Mouse (Mus musculus) G1E (cell line): ENCODE measurements around the gene Etnk2. TPM values are rescaled to one million over a fixed set of nuclear protein-coding genes. Genes with fewer than 3 reads are reported as not detected.

Experiments used
- ATAC-seq: 2 replicates; pipeline ENCODE4 v1.8.0; 2016; ENCODE audit warnings: mild to moderate bottlenecking; ENCODE audit not compliant: insufficient number of reproducible peaks, poor library complexity, low FRiP score, severe bottlenecking; ENCODE audit errors: extremely low read depth
- DNase-seq: peaks from one replicate; pipeline ENCODE4 v3.0.0; 2012; ENCODE audit warnings: low spot score
- H3K27me3 ChIP-seq: 2 replicates; pipeline ENCODE4 v1.6.1; 2012; ENCODE audit warnings: mild to moderate bottlenecking, low read length, inconsistent platforms; ENCODE audit not compliant: insufficient read depth
- H3K36me3 ChIP-seq: replicated peaks from 2 replicates; pipeline ENCODE3; 2012; ENCODE audit warnings: mild to moderate bottlenecking, inconsistent platforms
- H3K4me1 ChIP-seq: 2 replicates; pipeline ENCODE4 v1.6.1; 2012; ENCODE audit warnings: low read depth, low read length, inconsistent platforms, mixed read lengths; ENCODE audit not compliant: insufficient read depth
- H3K4me3 ChIP-seq: 2 replicates; pipeline ENCODE4 v1.5.1; 2012; ENCODE audit warnings: low read depth, mild to moderate bottlenecking, inconsistent platforms, low read length, moderate library complexity, mixed read lengths
- H3K9me3 ChIP-seq: replicated peaks from 2 replicates; pipeline ENCODE4 v1.6.1; 2012; ENCODE audit warnings: inconsistent platforms
- CTCF ChIP-seq: IDR thresholded peaks from 2 replicates; pipeline ENCODE4 v1.5.1; 2012; ENCODE audit warnings: low read depth, low read length, inconsistent platforms, mixed read lengths
- GATA1 ChIP-seq: IDR thresholded peaks from 2 replicates; pipeline ENCODE4 v1.6.1; 2012; ENCODE audit warnings: borderline replicate concordance, low read length, inconsistent platforms, mixed read lengths
- GATA2 ChIP-seq: IDR thresholded peaks from 2 replicates; pipeline ENCODE4 v1.6.1; 2012; ENCODE audit warnings: low read depth, low read length, inconsistent platforms, borderline replicate concordance
- POLR2AphosphoS5 ChIP-seq: IDR thresholded peaks from 2 replicates; pipeline ENCODE4 v1.6.1; 2012; ENCODE audit warnings: low read depth, low read length, inconsistent platforms; ENCODE audit not compliant: insufficient replicate concordance
- TAL1 ChIP-seq: conservative IDR thresholded peaks from 2 replicates; pipeline ENCODE4 v1.6.1; 2012; ENCODE audit warnings: low read depth, low read length, inconsistent platforms, mixed read lengths
- polyA plus RNA-seq: library from polyadenylated mRNA; stranded (reverse); fragments of >175 nt; gene quantifications from 2 replicates; pipeline ENCODE4 v1.2.3, GENCODE M21; 2012
- total RNA-seq, 2 experiments: library from RNA; stranded (forward) in 1 of 2; stranded (reverse) in 1 of 2; fragments of 200-1000 nt in 1 of 2; fragments of >200 nt in 1 of 2; fragmentation: Nextera tagmentation in 1 of 2; gene quantifications; 2 replicates each; pipeline ENCODE4 v1.2.3; 2014 to 2017

The Etnk2 gene
- total and polyA plus RNA-seq, 3 experiments = 0.05 TPM; not detected in 2

DNA sequence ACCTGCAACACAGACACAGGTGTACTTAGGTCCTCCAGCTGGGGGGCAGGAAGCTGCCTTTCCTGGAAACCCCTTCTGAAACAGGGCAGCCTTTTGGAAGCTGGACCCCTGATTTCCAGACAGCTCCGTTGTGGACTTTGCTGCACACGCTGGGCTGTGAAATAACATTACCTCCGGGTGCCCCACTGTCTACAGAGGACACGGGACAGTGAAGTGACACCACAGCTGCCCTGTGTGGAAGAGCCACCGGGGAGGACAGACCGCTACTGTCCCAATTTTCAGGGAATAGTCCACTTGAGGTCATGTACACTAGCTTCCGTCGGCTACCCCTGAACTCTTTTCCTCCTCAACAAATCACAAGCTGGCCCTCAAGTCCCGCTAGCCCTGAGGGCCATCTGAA is 44.9 kb downstream of the Etnk2 start:
- Histone ChIP-seq H3K4me1 (no peaks in the 10 kb centered on the region), H3K9me3 (no peaks in the 10 kb centered on the region), H3K27me3 (peaks cover 3% of the 10 kb centered on the region; the same call in 1 of the 2 replicates), H3K36me3 (no peaks in the 10 kb centered on the region), H3K4me3 (no peak overlapping the region)
- no peak for ATAC-seq
- no peak for DNase-seq
- no peak for TF ChIP-seq GATA2
- TF ChIP-seq TAL1 = no peak
- no peak for TF ChIP-seq GATA1
- no peak for TF ChIP-seq POLR2AphosphoS5
- no peak for TF ChIP-seq CTCF

DNA sequence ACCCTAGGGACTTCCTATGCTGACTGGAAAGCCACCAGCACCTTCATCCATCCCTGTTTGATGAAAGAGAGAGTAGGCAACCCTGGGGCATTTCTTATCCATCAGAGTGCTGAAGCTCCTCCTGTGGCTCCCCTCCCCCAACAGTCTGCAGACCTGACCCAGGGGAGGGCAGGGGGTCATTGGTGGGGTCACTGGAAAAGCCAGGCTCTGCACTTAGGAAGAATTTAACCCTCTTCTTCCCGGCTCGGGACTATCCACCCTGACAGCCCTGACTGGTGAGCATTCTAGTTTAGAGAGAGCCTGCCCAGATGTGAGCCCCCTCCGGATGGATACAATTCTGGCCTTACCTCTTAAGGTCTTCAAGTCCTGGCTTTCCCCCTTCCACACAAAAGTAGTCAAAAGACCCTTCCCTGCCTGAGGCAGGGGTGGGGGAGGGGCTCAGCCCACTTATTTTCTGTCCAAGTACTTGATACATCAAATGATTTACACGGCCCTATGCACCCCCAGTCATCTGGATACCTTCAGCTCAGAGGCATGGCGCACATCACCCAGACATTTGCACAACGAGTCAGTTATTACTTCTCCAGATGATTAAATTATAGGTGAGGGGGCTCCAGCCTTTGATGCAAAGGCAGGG is 45.6 kb downstream of the Etnk2 start:
- Histone ChIP-seq H3K27me3 (no peaks in the 10 kb centered on the region), H3K36me3 (no peaks in the 10 kb centered on the region), H3K9me3 (no peaks in the 10 kb centered on the region), H3K4me1 (no peaks in the 10 kb centered on the region), H3K4me3 (no peak overlapping the region)
- no peak for ATAC-seq
- TF ChIP-seq CTCF (no peak), TAL1 (no peak), POLR2AphosphoS5 (no peak), GATA1 (no peak), GATA2 (no peak)
- no peak for DNase-seq

DNA sequence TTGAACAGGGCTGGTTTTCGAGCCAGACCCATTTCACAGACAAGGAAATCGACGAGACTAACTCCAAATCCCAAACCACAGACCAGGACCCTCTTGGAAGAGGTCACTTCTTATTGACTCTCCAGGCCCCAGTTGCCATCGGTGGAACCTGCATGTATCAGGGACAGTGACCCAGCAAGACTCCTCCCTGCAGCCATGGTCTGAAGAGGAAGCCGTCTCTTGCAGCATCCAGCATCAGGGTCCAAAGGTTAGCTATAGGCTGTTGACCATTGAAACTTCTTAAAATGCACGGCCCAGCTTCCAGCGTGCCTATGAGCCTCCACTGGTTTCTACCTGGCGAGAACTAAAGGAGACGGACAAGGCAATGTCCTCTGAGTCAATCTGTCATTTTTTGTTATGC is 46.4 kb downstream of the Etnk2 start:
- ATAC-seq = no peak
- H3K4me1 ChIP-seq = no peaks in the 10 kb centered on the region
- no peak for TF ChIP-seq POLR2AphosphoS5
- TF ChIP-seq GATA1 = no peak
- TF ChIP-seq TAL1 = no peak
- TF ChIP-seq GATA2 = no peak
- TF ChIP-seq CTCF = no peak
- no peaks in the 10 kb centered on the region for H3K9me3 ChIP-seq
- H3K36me3 ChIP-seq = no peaks in the 10 kb centered on the region
- no peaks in the 10 kb centered on the region for H3K27me3 ChIP-seq
- H3K4me3 ChIP-seq = no peak overlapping the region
- DNase-seq = no peak

DNA sequence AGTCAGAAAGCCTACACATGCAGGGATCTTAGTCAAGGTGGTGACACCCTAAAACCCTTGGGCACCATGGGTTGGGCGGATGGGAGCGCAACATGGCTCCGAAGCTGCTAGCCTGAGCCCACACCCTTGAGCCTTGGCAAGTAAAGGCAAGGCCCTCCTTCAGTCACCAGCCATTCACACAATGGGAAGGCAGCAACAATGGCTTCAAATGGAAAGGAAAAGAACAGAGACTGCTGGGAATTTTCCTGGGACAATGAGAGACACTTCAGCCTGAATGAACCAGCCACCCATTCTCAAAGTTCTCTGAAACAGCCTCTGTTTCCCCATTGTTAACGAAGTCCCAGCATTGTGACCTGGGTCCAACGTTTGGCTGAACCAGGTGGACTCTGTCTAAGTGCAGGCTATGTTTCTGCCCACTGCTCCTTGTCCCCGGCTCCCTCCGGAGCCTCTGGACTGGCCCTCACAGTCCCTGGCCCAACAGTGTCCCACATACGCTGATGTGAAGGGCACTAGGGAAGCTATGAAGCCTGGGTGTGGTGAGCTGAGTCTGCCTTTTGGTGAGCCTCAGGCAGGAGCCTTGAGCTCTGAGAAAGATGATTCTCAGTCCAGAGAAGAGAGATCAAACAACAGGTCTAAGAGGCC is 48.3 kb downstream of the Etnk2 start:
- Histone ChIP-seq H3K27me3 (peaks cover 4% of the 10 kb centered on the region; the same call in 1 of the 2 replicates), H3K4me3 (no peak overlapping the region), H3K9me3 (no peaks in the 10 kb centered on the region), H3K4me1 (no peaks in the 10 kb centered on the region), H3K36me3 (no peaks in the 10 kb centered on the region)
- ATAC-seq = no peak
- no peak for TF ChIP-seq CTCF
- DNase-seq = no peak

DNA sequence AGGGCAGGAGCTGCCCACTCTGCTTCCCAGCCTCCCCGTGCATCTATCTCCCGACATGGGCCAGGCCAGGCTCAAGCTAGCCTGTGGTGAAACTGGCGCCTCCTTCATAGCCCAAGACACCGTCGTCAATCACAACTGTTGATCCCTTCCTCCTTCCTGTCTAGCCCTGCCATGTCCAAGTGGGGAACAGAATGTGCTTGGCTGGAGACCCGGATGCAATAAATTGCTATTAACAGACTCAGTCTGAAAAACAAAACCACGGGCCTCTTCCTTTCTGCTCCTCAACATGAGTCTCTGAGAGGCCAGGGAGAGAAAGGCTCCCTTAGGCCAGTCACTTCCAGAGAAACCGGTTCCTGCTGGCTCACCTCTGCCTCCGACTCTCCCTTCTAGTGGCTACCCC is 49.6 kb downstream of the Etnk2 start:
- TF ChIP-seq POLR2AphosphoS5 (no peak), GATA2 (no peak), GATA1 (no peak), CTCF (no peak), TAL1 (no peak)
- peaks cover 4% of the 10 kb centered on the region; the same call in 1 of the 2 replicates for H3K27me3 ChIP-seq
- DNase-seq (no peak), ATAC-seq (no peak)
- H3K4me1 ChIP-seq = no peaks in the 10 kb centered on the region
- H3K4me3 ChIP-seq = no peak overlapping the region
- H3K9me3 ChIP-seq = no peaks in the 10 kb centered on the region
- H3K36me3 ChIP-seq = no peaks in the 10 kb centered on the region

DNA sequence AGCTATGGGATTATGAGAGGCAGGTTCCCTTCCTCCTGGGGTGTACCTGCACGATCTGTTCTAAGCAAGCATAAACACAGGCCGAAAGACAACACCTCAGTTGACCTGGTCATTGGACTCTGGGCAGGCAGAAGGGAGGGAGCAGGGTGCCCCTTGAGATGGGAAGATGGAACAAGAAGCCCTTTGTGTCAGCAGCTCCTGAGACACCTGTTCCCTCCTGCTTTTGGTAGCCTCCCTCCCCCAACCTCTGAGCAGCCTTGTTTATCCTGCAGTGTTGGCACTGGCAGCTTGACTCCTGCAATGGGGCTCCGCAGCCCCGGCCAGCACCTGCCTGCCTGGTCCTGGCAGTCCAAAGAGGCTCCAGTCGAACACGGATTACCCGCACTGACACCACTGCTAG is 51.7 kb downstream of the Etnk2 start:
- H3K27me3 ChIP-seq = peaks cover 4% of the 10 kb centered on the region; the same call in 1 of the 2 replicates
- H3K4me3 ChIP-seq = no peak overlapping the region
- no peaks in the 10 kb centered on the region for H3K4me1 ChIP-seq
- DNase-seq (no peak), ATAC-seq (no peak)
- H3K9me3 ChIP-seq = no peaks in the 10 kb centered on the region
- H3K36me3 ChIP-seq = no peaks in the 10 kb centered on the region
- TF ChIP-seq GATA1 (no peak), POLR2AphosphoS5 (no peak), CTCF (no peak), TAL1 (no peak), GATA2 (no peak)

DNA sequence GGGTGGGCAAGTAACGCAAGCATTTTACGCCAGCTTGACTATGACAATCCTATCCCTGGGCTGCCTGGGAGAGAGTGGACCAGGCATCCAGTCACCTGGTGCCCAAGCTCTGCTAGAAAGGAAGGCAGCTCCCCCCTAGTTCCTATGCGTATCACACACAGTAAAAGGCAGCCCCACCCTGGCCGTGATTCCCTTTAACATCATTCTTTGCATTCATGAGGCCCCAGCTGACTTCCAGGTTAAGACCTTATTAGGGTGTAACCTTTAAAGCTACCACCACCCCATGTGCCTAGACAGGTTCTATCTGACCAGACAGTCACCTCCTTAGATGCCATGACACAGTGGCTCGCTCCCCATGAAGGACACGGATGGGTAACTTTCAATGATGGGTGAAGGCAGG is 52.1 kb downstream of the Etnk2 start:
- Histone ChIP-seq H3K9me3 (no peaks in the 10 kb centered on the region), H3K4me1 (no peaks in the 10 kb centered on the region), H3K27me3 (peaks cover 5% of the 10 kb centered on the region), H3K36me3 (no peaks in the 10 kb centered on the region), H3K4me3 (no peak overlapping the region)
- no peak for DNase-seq
- ATAC-seq = no peak
- TF ChIP-seq GATA1 = no peak
- TF ChIP-seq CTCF = no peak
- no peak for TF ChIP-seq POLR2AphosphoS5
